Mouse (Mus musculus): Measurements from ENCODE around the gene Krtap26-1. TPM values are rescaled to one million over a fixed set of nuclear protein-coding genes. Genes with fewer than 3 reads are reported as not detected.

Krtap26-1 gene
- total RNA-seq (2023; ENCODE audit: inconsistent age) = not detected in 4 replicates

DNA sequence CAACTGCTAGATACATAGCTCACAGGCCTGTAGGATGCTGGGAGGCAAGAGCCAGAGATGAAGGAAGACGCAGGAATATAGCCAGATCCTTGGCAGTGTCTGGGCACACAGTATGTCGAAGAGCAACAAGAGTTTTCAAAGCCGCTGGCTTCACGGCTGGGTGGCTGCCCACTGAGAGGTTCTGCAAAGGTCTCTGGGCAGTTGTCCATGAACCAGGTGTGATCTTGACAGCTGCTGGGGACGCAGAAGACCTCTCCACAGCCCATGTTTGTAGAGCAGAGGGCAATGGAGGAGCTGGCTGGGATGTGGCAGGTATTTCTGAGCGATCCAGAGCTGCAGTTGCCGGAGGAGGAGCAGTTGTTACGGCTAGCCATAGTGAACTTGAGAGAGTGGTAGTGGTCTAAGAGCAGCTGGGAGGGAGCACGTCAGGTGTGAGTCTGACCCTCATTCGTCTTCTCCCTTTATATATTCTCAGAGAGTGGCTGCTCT lies at the start of gene Krtap26-1:
Gene Krtap26-1, minus strand, starts transcription at position 439 of the 489 bp plus-strand sequence.

DNA sequence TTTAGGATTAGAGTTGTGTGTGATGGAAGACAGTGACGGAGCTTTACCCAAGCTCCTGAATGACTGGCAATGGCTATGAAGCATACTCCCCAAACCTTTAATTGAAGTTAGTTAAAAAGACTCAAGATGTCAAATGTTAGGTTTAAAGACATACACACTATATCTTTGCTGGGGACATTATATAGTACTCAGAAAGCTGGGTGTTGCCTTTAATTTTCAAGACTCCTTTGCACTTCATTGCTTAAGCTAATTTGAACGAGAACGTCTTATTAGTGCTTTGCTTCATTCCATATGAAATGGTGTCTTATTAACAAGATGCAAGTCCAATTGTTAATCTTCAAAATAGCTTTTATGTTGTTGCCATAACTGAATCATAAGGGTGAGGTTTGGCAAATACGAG lies 24.0 kb upstream of the Krtap26-1 start, which contains the start of gene Krtap27-1:
Gene Krtap27-1, minus strand, starts transcription at position 101 of the 400 bp plus-strand sequence.

GRCm38 (mm10) chr16:88627566-88627965 lies 20.0 kb downstream of the Krtap26-1 start, which contains the start of gene 2310079G19Rik:
Gene 2310079G19Rik (minus strand): TSS chr16:88627666.

DNA sequence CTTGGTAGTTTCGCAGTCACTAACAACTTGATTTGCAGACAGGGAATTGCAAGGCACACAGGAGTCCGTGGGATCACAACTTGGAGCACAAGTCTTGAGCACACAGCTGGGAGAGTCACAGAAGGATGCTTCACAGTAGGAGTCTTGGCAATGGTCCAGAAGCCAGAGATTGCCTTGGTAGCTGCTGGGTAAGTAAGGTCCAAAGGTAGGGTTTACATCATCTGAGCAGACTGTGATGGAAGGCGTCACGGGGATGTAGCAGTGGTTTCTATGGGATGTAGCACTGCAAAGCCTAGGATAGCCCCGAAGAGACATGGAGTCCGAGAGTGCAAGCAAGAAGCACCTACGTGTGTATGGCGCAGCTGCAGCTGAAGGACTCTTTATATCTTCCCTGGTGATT lies 35.7 kb downstream of the Krtap26-1 start, which contains the start of gene Krtap24-1:
Gene Krtap24-1, minus strand, starts transcription at position 358 of the 400 bp plus-strand sequence.

Other genes starting within 250 kb of the Krtap26-1 start
- not detected in 4 replicates for gene Cldn17, start 140.8 kb downstream of the Krtap26-1 start, total RNA-seq (2023; ENCODE audit: inconsistent age)
- not detected in 4 replicates for gene Cldn8, start 84.6 kb downstream of the Krtap26-1 start, total RNA-seq (2023; ENCODE audit: inconsistent age)
- gene Krtap24-1, start 35.5 kb downstream of the Krtap26-1 start, total RNA-seq (2023; ENCODE audit: inconsistent age) = not detected in 4 replicates
- not detected in 4 replicates for gene 2310079G19Rik, start 20.1 kb downstream of the Krtap26-1 start, total RNA-seq (2023; ENCODE audit: inconsistent age)
- gene Krtap27-1, start 23.9 kb upstream of the Krtap26-1 start, total RNA-seq (2023; ENCODE audit: inconsistent age) = not detected in 4 replicates
- not detected in 4 replicates for gene 2310061N02Rik, start 60.2 kb upstream of the Krtap26-1 start, total RNA-seq (2023; ENCODE audit: inconsistent age)
- gene Krtap13-1, start 81.1 kb upstream of the Krtap26-1 start, total RNA-seq (2023; ENCODE audit: inconsistent age) = not detected in 4 replicates
- gene Krtap13, start 103.8 kb upstream of the Krtap26-1 start, total RNA-seq (2023; ENCODE audit: inconsistent age) = not detected in 4 replicates
- gene 2310034C09Rik, start 111.1 kb upstream of the Krtap26-1 start, total RNA-seq (2023; ENCODE audit: inconsistent age) = not detected in 4 replicates
- not detected in 4 replicates for gene 2310057N15Rik, start 126.4 kb upstream of the Krtap26-1 start, total RNA-seq (2023; ENCODE audit: inconsistent age)
- gene Gm5965, start 130.1 kb upstream of the Krtap26-1 start, total RNA-seq (2023; ENCODE audit: inconsistent age) = not detected in 4 replicates
- not detected in 4 replicates for gene Gm20741, start 164.4 kb upstream of the Krtap26-1 start, total RNA-seq (2023; ENCODE audit: inconsistent age)
- not detected in 4 replicates for gene Krtap15, start 172.4 kb upstream of the Krtap26-1 start, total RNA-seq (2023; ENCODE audit: inconsistent age)
- not detected in 4 replicates for gene Krtap14, start 178.3 kb upstream of the Krtap26-1 start, total RNA-seq (2023; ENCODE audit: inconsistent age)
- gene Krtap19-1, start 221.6 kb upstream of the Krtap26-1 start, total RNA-seq (2023; ENCODE audit: inconsistent age) = not detected in 4 replicates
- not detected in 4 replicates for gene Krtap19-2, start 226.5 kb upstream of the Krtap26-1 start, total RNA-seq (2023; ENCODE audit: inconsistent age)
- gene Krtap19-3, start 230.2 kb upstream of the Krtap26-1 start, total RNA-seq (2023; ENCODE audit: inconsistent age) = not detected in 4 replicates
- gene Krtap19-4, start 237.3 kb upstream of the Krtap26-1 start, total RNA-seq (2023; ENCODE audit: inconsistent age) = not detected in 4 replicates
- not detected in 4 replicates for gene Krtap19-5, start 248.7 kb upstream of the Krtap26-1 start, total RNA-seq (2023; ENCODE audit: inconsistent age)